Mouse (Mus musculus) C2C12 (cell line): ENCODE measurements around the gene Olfr714. TPM values are rescaled to one million over a fixed set of nuclear protein-coding genes. Genes with fewer than 3 reads are reported as not detected.
"Not testable (repeated sequence)": the region's sequence is repeated elsewhere in the genome, so short reads cannot be mapped to it uniquely, and the experiment has no call there.

Experiments used
- H3K27me3 ChIP-seq: one replicate; pipeline ENCODE4 v1.6.1; 2011; ENCODE audit not compliant: control insufficient read depth, insufficient read depth, insufficient read length
- H3K36me3 ChIP-seq: one replicate; pipeline ENCODE4 v1.6.1; 2011; ENCODE audit not compliant: control insufficient read depth, insufficient read depth
- H3K4me3 ChIP-seq: one replicate; pipeline ENCODE4 v1.5.1; 2011; ENCODE audit warnings: mild to moderate bottlenecking, control low read depth; ENCODE audit not compliant: poor library complexity, insufficient read depth, severe bottlenecking
- H3K79me2 ChIP-seq: one replicate; pipeline ENCODE4 v1.6.1; 2011; ENCODE audit not compliant: control insufficient read depth, insufficient read depth
- H3K79me3 ChIP-seq: one replicate; pipeline ENCODE4 v1.6.1; 2011; ENCODE audit warnings: low read depth, control low read depth
- H3ac ChIP-seq: one replicate; pipeline ENCODE3; 2011; ENCODE audit warnings: low read depth; ENCODE audit not compliant: control insufficient read depth, insufficient read length
- CEBPB ChIP-seq: IDR thresholded peaks from one replicate; pipeline ENCODE4 v1.6.1; 2011; ENCODE audit warnings: low read depth, mild to moderate bottlenecking, control low read depth, moderate library complexity
- CTCF ChIP-seq: IDR thresholded peaks from one replicate; pipeline ENCODE4 v1.5.1; 2011; ENCODE audit not compliant: control insufficient read depth, insufficient read depth, insufficient read length
- FOSL1 ChIP-seq: IDR thresholded peaks from one replicate; pipeline ENCODE4 v1.8.0; 2011; ENCODE audit warnings: mild to moderate bottlenecking, low read length; ENCODE audit not compliant: poor library complexity, insufficient read depth, severe bottlenecking
- MAX ChIP-seq: IDR thresholded peaks from one replicate; pipeline ENCODE4 v1.6.1; 2011; ENCODE audit warnings: mild to moderate bottlenecking, control low read depth
- MYOD1 ChIP-seq: IDR thresholded peaks from one replicate; pipeline ENCODE4 v1.6.1; 2011; ENCODE audit warnings: low read depth; ENCODE audit not compliant: control insufficient read depth, insufficient read length
- MYOG ChIP-seq: IDR thresholded peaks from one replicate; pipeline ENCODE4 v1.6.1; 2011; ENCODE audit not compliant: control insufficient read depth, insufficient read length; ENCODE audit errors: extremely low read depth
- USF1 ChIP-seq: IDR thresholded peaks from one replicate; pipeline ENCODE4 v1.6.1; 2011; ENCODE audit warnings: low read depth, mild to moderate bottlenecking, control low read depth, moderate library complexity
- polyA plus RNA-seq: library from polyadenylated mRNA; unstranded; fragments of >200 nt; fragmentation: generic; extraction: Trizol; gene quantifications from one replicate; pipeline ENCODE4 v1.2.1, GENCODE M21; 2012; ENCODE audit warnings: missing spikeins

Gene Olfr714
- polyA plus RNA-seq, 1 experiment = not detected

GRCm38 (mm10) chr7:107047578-107047977 is 23.2 kb upstream of the Olfr714 start:
- TF ChIP-seq MYOD1 (no peak), FOSL1 (no peak), CEBPB (no peak), MAX (no peak), USF1 (no peak), CTCF (no peak), MYOG (no peak)
- Histone ChIP-seq H3ac (no peak overlapping the region), H3K4me3 (no peak overlapping the region), H3K27me3 (no peaks in the 10 kb centered on the region), H3K79me3 (no peaks in the 10 kb centered on the region), H3K79me2 (no peaks in the 10 kb centered on the region), H3K36me3 (no peaks in the 10 kb centered on the region)

GRCm38 (mm10) chr7:107092920-107093319 is 22.1 kb downstream of the Olfr714 start, which contains the start of gene Olfr17:
Gene Olfr17, plus strand, starts transcription at chr7:107093220.
- Histone ChIP-seq H3K36me3 (no peaks in the 10 kb centered on the region), H3K79me2 (no peaks in the 10 kb centered on the region), H3K4me3 (no peak within 1 kb of the TSS), H3K79me3 (no peaks in the 10 kb centered on the region), H3ac (no peak within 1 kb of the TSS), H3K27me3 (no peaks in the 10 kb centered on the region)
- no peak for TF ChIP-seq USF1
- TF ChIP-seq FOSL1 = no peak
- no peak for TF ChIP-seq MAX
- TF ChIP-seq CTCF = no peak
- TF ChIP-seq MYOD1 = no peak
- TF ChIP-seq CEBPB = no peak
- no peak for TF ChIP-seq MYOG

GRCm38 (mm10) chr7:107110269-107110668 is 39.5 kb downstream of the Olfr714 start, which contains the start of gene Olfr715b:
Gene Olfr715b, minus strand, starts transcription at chr7:107110369.
- H3K27me3 ChIP-seq, H3K36me3 ChIP-seq, H3K4me3 ChIP-seq, H3ac ChIP-seq, H3K79me2 ChIP-seq, H3K79me3 ChIP-seq: not testable (repeated sequence)

Other genes with a start within 250 kb of the Olfr714 start
- not detected for gene Olfr702, start 237.1 kb upstream of the Olfr714 start, polyA plus RNA-seq
- gene Olfr703, start 227.6 kb upstream of the Olfr714 start, polyA plus RNA-seq = not detected
- not detected for gene Olfr704, start 207.8 kb upstream of the Olfr714 start, polyA plus RNA-seq
- gene Olfr705, start 194.1 kb upstream of the Olfr714 start, polyA plus RNA-seq = not detected
- gene Olfr706, start 182.8 kb upstream of the Olfr714 start, polyA plus RNA-seq = not detected
- gene Olfr707, start 169.7 kb upstream of the Olfr714 start, polyA plus RNA-seq = not detected
- gene Olfr1532-ps1, start 163.0 kb upstream of the Olfr714 start, polyA plus RNA-seq = not detected
- not detected for gene Olfr709-ps1, start 138.8 kb upstream of the Olfr714 start, polyA plus RNA-seq
- not detected for gene Olfr710, start 122.7 kb upstream of the Olfr714 start, polyA plus RNA-seq
- not detected for gene Olfr6, start 107.0 kb upstream of the Olfr714 start, polyA plus RNA-seq
- not detected for gene Olfr711, start 95.5 kb upstream of the Olfr714 start, polyA plus RNA-seq
- gene Olfr2, start 64.9 kb upstream of the Olfr714 start, polyA plus RNA-seq = not detected
- gene Olfr713, start 39.8 kb upstream of the Olfr714 start, polyA plus RNA-seq = not detected
- not detected for gene Olfr17, start 22.2 kb downstream of the Olfr714 start, polyA plus RNA-seq
- gene Olfr715b, start 39.4 kb downstream of the Olfr714 start, polyA plus RNA-seq = not detected
- not detected for gene Olfr715, start 60.1 kb downstream of the Olfr714 start, polyA plus RNA-seq
- gene Olfr716, start 67.3 kb downstream of the Olfr714 start, polyA plus RNA-seq = not detected
- gene Nlrp14, start 96.0 kb downstream of the Olfr714 start, polyA plus RNA-seq = not detected
- gene Rbmxl2, start 138.5 kb downstream of the Olfr714 start, polyA plus RNA-seq = not detected